ENCODE assay signal across 15 mouse cellular contexts in genomic region chr2:143864600-143864999, GRCm38 (mm10). TPM values are rescaled to one million over a fixed set of nuclear protein-coding genes. Genes with fewer than 3 reads are reported as not detected.
"Had no signal": no experiment of that assay in that cellular context is flagged by ENCODE, and none has a peak within 500 bp of the region (broad histone marks: within the 10 kb centered on the region; RNA-seq: fewer than 3 reads in every experiment).

No protein-coding gene starts in this region.

- ATAC-seq: hindbrain, embryonic 16.5 days; inflammation-experienced regulatory T-cells, adult 6 months; midbrain, embryonic 13.5 days had no signal

- H3K9me3 ChIP-seq: limb, embryonic 10.5 days; liver, embryonic 15.5 days; lung, embryonic 15.5 days; midbrain, embryonic 13.5 days had no signal

- H3K27ac ChIP-seq: left cerebral cortex, adult 2 months; limb, embryonic 10.5 days; liver, embryonic 15.5 days; lung, embryonic 15.5 days; midbrain, embryonic 13.5 days had no signal

- H3K36me3 ChIP-seq: limb, embryonic 10.5 days; liver, embryonic 15.5 days; lung, embryonic 15.5 days; midbrain, embryonic 13.5 days had no signal

- H3K9ac ChIP-seq: liver, embryonic 15.5 days; lung, embryonic 15.5 days; midbrain, embryonic 13.5 days had no signal

- H3K4me3 ChIP-seq: left cerebral cortex, adult 2 months; limb, embryonic 10.5 days; liver, embryonic 15.5 days; lung, embryonic 15.5 days; midbrain, embryonic 13.5 days had no signal

- H3K4me2 ChIP-seq: liver, embryonic 11.5 days; liver, embryonic 15.5 days; lung, embryonic 15.5 days; midbrain, embryonic 13.5 days had no signal

- DNase-seq: kidney, adult 18-20 months; kidney, postnatal 14 days; retina, postnatal 1 day; right cerebral cortex, postnatal 4 days; spleen, adult 18-20 months; thymus, adult 2 months; thymus, postnatal 25 days had no signal

- H3K27me3 ChIP-seq: lung, embryonic 15.5 days had no signal

RNA-seq across cellular contexts. Expression of gene Bfsp1, which starts 1.6 kb away (rescaled TPM):
- polyA plus RNA-seq: inflammation-experienced regulatory T-cells, adult 6 months had no signal
